17 mouse cellular contexts compared by ENCODE assay signal in the genomic region with DNA sequence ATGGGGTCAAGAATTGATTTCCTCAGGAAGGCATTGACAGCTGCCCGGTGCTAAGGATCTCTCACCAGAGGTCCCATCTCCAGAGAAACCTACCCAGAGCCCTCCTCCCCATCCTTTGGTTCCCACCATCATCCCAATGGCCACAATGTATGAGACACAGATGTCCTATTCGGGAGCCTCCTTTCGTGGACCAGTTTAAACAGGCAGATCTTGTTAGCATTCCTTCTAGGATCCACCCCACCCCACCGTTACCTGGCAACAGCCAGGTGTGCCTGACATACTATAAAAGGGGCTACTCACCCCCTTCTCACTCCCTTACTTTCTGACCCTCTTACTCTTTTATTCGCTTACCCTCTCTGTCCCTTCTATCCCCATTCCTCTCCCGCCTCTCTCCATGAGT.
"Had no signal": no experiment of that assay in that cellular context is flagged by ENCODE, and none has a peak within 500 bp of the region (broad histone marks: within the 10 kb centered on the region; RNA-seq: fewer than 3 reads in every experiment).

No protein-coding gene starts in this region.

- H3K36me3 ChIP-seq: heart, embryonic 10.5 days; heart, embryonic 12.5 days; intestine, embryonic 15.5 days; limb, embryonic 10.5 days; limb, embryonic 12.5 days; liver, embryonic 13.5 days had no signal

- H3K9ac ChIP-seq: heart, embryonic 12.5 days; hindbrain, embryonic 14.5 days; intestine, embryonic 15.5 days; limb, embryonic 12.5 days; liver, embryonic 13.5 days had no signal

- H3K27ac ChIP-seq: heart, embryonic 10.5 days; hindbrain, embryonic 14.5 days; intestine, embryonic 15.5 days; left cerebral cortex, adult 2 months; limb, embryonic 10.5 days; limb, embryonic 12.5 days; liver, embryonic 13.5 days had no signal

- DNase-seq: gastrocnemius, postnatal 14 days; gastrocnemius, postnatal 36 days; heart, adult 18-20 months; heart, postnatal 10 days; liver; liver, embryonic 13.5 days had no signal

- H3K4me3 ChIP-seq: heart, embryonic 10.5 days; heart, embryonic 12.5 days; intestine, embryonic 15.5 days; left cerebral cortex, adult 2 months; limb, embryonic 10.5 days; limb, embryonic 12.5 days; liver, embryonic 13.5 days had no signal

- H3K9me3 ChIP-seq: heart, embryonic 10.5 days; heart, embryonic 12.5 days; intestine, embryonic 15.5 days; limb, embryonic 10.5 days; limb, embryonic 12.5 days; liver, embryonic 13.5 days had no signal

- H3K4me1 ChIP-seq: liver, embryonic 13.5 days had no signal

- ATAC-seq: hindbrain, embryonic 16.5 days; inflammation-experienced regulatory T-cells, adult 6 months; intestine, embryonic 15.5 days; intestine, postnatal 0 days had no signal

- H3K27me3 ChIP-seq: heart, embryonic 12.5 days; intestine, embryonic 15.5 days had no signal

- H3K4me2 ChIP-seq: heart, embryonic 12.5 days; hindbrain, embryonic 14.5 days; intestine, embryonic 15.5 days; limb, embryonic 12.5 days; liver, embryonic 11.5 days; liver, embryonic 13.5 days had no signal
